Mouse (Mus musculus) ovary, adult 10 weeks (tissue): Measurements from ENCODE around the gene Nostrin. TPM values are rescaled to one million over a fixed set of nuclear protein-coding genes. Genes with fewer than 3 reads are reported as not detected.

Experiments
- polyA plus RNA-seq: library from polyadenylated mRNA; stranded (reverse); fragments of 350-450 nt; fragmentation: Illumina TruSeq; extraction: RNeasy Lipid Tissue Mini Kit (QIAGEN cat#74804); gene quantifications from one replicate; pipeline ENCODE4 v1.2.3, GENCODE M21; 2014

The Nostrin gene
- polyA plus RNA-seq: 9.9 TPM

DNA sequence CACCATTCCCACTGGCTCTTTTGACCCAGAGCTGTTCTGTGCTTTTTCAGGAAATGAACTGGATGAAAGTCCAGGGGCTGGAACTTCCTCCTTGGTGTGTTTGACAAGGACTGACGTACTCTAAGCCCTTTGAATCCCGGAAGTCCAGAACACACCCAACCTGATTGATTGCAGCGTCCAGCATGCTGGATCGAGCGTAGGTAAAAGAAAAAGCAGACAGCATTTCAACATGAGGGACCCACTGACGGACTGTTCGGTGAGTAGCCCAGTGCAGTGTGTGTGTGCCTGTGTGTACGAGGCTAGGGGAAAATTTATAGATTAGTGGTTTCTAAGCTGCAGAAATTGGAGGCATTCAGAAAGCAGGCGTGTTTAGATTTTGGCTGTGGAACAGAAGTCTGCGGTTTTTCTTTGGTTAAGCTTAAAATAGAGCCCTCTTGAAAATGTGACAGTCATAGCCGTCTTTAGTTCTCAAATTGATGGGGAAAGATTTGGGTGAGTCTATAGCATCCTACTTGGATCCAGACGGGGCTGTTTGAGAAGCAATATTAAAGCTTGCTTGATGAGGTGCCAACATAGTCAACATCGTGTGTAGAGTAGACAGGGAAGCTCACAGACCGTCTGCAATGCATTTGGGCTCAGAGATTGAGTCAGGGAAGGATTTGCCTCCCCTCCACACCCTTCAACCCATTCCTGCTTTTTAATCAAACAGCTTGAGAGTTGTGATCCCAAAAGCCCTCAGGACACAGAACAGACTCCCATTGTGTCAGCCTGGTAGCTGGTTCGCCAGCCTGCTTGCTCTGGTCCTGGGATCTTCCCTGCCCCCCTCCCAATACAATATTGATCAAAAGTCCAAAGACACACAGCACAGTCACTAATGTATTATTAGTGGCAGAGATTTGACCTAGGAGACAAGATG, at the start of gene Nostrin:
Gene Nostrin, plus strand, starts transcription at position 140 of the 916 bp plus-strand sequence.

GRCm38 (mm10) chr2:69205791-69206351, 70.3 kb downstream of the Nostrin start, which contains the start of gene Spc25:
Spc25 (minus strand) TSS chr2:69206194.

DNA sequence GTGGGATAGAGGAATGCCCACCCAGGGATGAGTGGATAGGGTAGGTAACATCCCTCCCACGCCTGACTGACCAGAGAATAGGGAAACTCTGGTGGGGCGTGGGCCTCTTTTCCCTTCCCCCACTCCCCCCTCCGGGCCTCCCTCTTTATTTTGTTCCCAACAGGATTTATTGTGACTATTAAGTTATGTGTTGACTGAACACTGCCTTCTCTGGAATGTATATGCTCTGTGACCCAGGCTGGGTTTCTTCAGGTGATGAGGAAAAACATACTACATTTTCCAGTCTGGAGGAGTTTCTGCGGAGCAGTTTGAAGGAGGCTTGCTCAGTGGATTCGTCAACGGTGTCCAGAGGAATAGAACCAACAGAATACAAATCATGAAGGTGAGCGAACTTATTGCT, 75.2 kb downstream of the Nostrin start, which contains the start of gene G6pc2:
Gene G6pc2, plus strand, starts transcription at position 301 of the 400 bp plus-strand sequence.

Other genes with a start within 250 kb of the Nostrin start
- gene Spc25, start 70.4 kb downstream of the Nostrin start, polyA plus RNA-seq: 150 TPM
- gene G6pc2, start 75.3 kb downstream of the Nostrin start, polyA plus RNA-seq: 0.51 TPM
- gene Abcb11, start 206.8 kb downstream of the Nostrin start, polyA plus RNA-seq: 0.40 TPM
- 9.9 TPM for gene Dhrs9, start 244.6 kb downstream of the Nostrin start, polyA plus RNA-seq